Mouse (Mus musculus) limb, embryonic 14.5 days (tissue): Measurements from ENCODE around the gene Chrm4. TPM values are rescaled to one million over a fixed set of nuclear protein-coding genes. Genes with fewer than 3 reads are reported as not detected.

Experiments
- ATAC-seq: fragments of 200-750 bp; cut with Nextera tagmentation; 2 replicates; pipeline ENCODE4 v1.8.0; 2017; ENCODE audit warnings: low read depth, moderate number of reproducible peaks, moderate TSS enrichment; ENCODE audit not compliant: low FRiP score
- DNase-seq: peaks from one replicate; pipeline ENCODE4 v3.0.0-alpha.2; 2015; ENCODE audit warnings: low spot score
- H3K27ac ChIP-seq: fragments of 300-500 bp; sonication (generic); replicated peaks from 2 replicates; pipeline ENCODE4 v1.5.1; 2014; ENCODE audit warnings: low read depth, mild to moderate bottlenecking, low read length, moderate library complexity, mixed read lengths
- H3K27me3 ChIP-seq: fragments of 300-500 bp; sonication (generic); 2 replicates; pipeline ENCODE4 v1.6.1; 2014; ENCODE audit warnings: low read length, mixed read lengths; ENCODE audit not compliant: control insufficient read depth, insufficient read depth
- H3K36me3 ChIP-seq: fragments of 300-500 bp; sonication (generic); 2 replicates; pipeline ENCODE4 v1.6.1; 2014; ENCODE audit warnings: mild to moderate bottlenecking, low read length, moderate library complexity, mixed read lengths; ENCODE audit not compliant: control insufficient read depth, insufficient read depth
- H3K4me1 ChIP-seq: fragments of 300-500 bp; sonication (generic); 2 replicates; pipeline ENCODE4 v1.6.1; 2014; ENCODE audit warnings: antibody characterized with exemption, low read length, mixed read lengths; ENCODE audit not compliant: control insufficient read depth, insufficient read depth
- H3K4me2 ChIP-seq: fragments of 300-500 bp; sonication (generic); replicated peaks from 2 replicates; pipeline ENCODE4 v1.6.1; 2014; ENCODE audit warnings: low read depth, mild to moderate bottlenecking, low read length, moderate library complexity; ENCODE audit not compliant: severe bottlenecking
- H3K4me3 ChIP-seq: fragments of 300-500 bp; sonication (generic); replicated peaks from 2 replicates; pipeline ENCODE4 v1.5.1; 2014; ENCODE audit warnings: low read length
- H3K9ac ChIP-seq: fragments of 300-500 bp; sonication (generic); 2 replicates; pipeline ENCODE4 v1.6.1; 2014; ENCODE audit warnings: mild to moderate bottlenecking, low read depth, low read length, moderate library complexity; ENCODE audit not compliant: severe bottlenecking
- H3K9me3 ChIP-seq: fragments of 300-500 bp; sonication (generic); 2 replicates; pipeline ENCODE4 v1.6.1; 2016; ENCODE audit warnings: low read length; ENCODE audit not compliant: control insufficient read depth
- POLR2A ChIP-seq: fragments of 200-500 bp; IDR thresholded peaks from 2 replicates; pipeline ENCODE4 v1.8.0; 2012; ENCODE audit warnings: inconsistent platforms, mild to moderate bottlenecking, moderate library complexity, borderline replicate concordance; ENCODE audit not compliant: insufficient read depth, insufficient read length; ENCODE audit errors: extremely low read depth
- whole genome bisulfite sequencing: fragments of 180-500 bp; shearing (Covaris S2); extraction: QIAGEN DNeasy Blood & Tissue Kit; methylation state at CpG from one replicate; pipeline ENCODE4 v1.1.7; 2014; 5-methylcytosine and 5-hydroxymethylcytosine counted together
- polyA plus RNA-seq, 2 experiments: library from polyadenylated mRNA; depleted of rRNA in 1 of 2; stranded (reverse) in 1 of 2; unstranded in 1 of 2; fragments of >200 nt; fragmentation: Nextera tagmentation in 1 of 2; extraction: Ambion mirVana in 1 of 2; gene quantifications; 2 replicates each; pipeline versions ENCODE4 v1.2.1 to v1.2.3; 2012 to 2014

The Chrm4 gene
- polyA plus RNA-seq, 2 experiments, result 0.17 to 0.47 TPM

DNA sequence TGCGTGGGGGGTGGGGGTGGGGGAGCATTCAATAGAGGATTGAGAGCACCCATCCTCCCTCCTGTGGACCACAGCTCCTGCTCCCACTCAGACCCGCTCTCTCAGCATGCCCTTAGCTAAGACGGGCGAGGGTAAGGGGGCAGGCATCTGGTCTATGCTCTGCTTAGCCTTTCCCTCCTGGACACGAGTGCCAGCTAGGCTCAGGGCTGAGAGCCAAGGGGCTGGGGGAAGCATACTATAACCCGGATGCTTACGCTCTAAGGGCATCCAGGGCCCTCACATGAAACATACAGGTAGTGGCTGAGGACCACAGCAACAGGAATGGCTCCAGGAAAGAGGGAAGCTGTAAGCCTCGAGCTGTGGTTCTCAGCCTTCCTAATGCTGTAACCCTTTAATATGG is 31.0 kb downstream of the Chrm4 start:
- Histone ChIP-seq H3K36me3 (0 out of 2 replicates have a peak, but pooled peaks cover 6% of the 10 kb centered on the region), H3K9ac (no peak overlapping the region), H3K4me3 (no peak overlapping the region), H3K4me2 (no peak overlapping the region), H3K9me3 (no peaks in the 10 kb centered on the region), H3K27me3 (no peaks in the 10 kb centered on the region), H3K27ac (no peak overlapping the region), H3K4me1 (peaks cover 20% of the 10 kb centered on the region)
- DNase-seq (no peak), ATAC-seq (no peak)
- WGBS, result 78% methylated on average over 8 of the region's 8 CpGs
- TF ChIP-seq POLR2A, result no peak

DNA sequence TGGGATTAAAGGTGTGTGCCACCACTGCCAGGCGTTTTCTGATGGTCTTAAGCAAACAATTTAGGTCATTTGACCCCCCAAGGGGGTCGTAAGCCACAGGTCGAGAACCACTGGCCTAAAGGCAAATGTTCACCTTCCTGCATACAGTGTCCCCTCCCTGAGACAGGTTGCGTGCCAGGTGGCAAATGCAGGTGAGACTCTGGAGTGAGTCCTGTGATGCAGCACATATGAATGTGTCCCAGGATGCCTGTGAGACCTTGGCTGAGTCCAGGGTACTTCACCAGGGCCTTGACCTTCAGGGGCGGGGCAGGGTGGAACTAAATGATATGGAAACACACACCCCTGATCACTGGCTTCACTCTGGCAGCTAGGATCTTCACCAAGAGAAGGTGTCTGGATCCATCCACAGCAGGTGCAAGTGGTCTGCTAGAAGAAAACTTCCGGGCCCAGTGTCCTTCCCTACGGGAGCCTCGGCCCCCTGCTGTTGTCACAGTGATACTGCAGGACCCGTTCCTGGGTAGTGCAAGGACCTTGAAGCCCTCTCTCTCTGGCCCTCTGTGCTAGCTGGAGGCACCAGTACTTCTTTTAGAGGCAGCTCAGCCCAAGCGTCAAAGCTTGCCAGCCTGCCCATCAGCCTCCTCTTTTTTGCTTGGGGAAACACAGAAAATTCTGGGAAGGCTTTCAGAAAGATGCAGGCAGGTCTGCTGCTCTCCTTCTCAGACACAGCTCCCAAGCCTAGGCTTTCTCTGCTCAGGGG is 31.8 kb downstream of the Chrm4 start:
- TF ChIP-seq POLR2A, result no peak
- no peaks in the 10 kb centered on the region for H3K27me3 ChIP-seq
- no peak overlapping the region for H3K9ac ChIP-seq
- no peak overlapping the region for H3K27ac ChIP-seq
- ATAC-seq (no peak), DNase-seq (peak; percentile 66)
- H3K4me2 ChIP-seq, result no peak overlapping the region
- 44% methylated on average over 10 of the region's 10 CpGs for WGBS
- H3K36me3 ChIP-seq, result 0 out of 2 replicates have a peak, but pooled peaks cover 6% of the 10 kb centered on the region
- no peak overlapping the region for H3K4me3 ChIP-seq
- no peaks in the 10 kb centered on the region for H3K9me3 ChIP-seq
- H3K4me1 ChIP-seq, result peaks cover 20% of the 10 kb centered on the region

DNA sequence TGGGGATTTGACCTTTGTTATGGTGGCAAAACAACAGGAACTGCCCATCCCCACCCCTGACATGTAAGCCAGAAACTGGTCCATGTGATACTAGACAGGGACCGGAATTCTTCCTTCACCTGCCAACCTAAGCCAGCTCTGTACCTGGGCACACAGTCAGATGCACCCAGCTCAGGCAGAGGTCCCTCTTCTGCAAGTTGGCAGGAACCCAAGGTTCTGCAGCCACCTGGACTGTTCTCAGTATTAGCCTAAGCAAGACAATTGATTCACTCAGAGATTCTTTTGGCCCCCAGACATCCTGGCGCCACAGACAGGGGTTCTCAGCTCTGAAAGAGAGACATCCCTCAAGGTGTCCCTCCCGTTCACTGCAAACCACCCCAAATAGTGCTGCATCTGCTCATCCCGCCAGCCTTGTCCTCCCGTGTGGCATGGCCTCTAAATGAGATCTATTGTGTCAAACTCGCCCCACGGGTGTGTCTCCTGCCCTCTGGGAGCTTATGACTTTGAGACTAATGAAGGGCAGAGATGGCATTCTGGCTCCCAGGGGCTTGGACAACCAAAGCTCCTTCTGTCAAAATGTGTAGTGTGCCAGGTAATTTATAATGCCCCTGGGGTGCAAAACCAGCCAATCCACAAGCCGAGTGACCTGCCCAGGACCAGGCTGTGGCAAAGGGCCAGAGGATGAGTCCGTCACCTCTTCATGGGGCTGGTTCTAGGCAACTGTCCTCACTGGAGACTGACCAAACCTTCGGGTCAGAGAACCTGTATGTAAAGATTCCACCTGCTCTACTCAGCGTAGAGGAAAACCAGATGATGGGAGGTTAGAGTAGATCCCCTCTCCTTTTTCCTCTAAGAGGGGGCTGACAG is 32.7 kb downstream of the Chrm4 start:
- Histone ChIP-seq H3K27ac (no peak overlapping the region), H3K4me2 (no peak overlapping the region), H3K9me3 (no peaks in the 10 kb centered on the region), H3K4me3 (no peak overlapping the region), H3K36me3 (0 out of 2 replicates have a peak, but pooled peaks cover 6% of the 10 kb centered on the region), H3K27me3 (no peaks in the 10 kb centered on the region), H3K9ac (no peak overlapping the region), H3K4me1 (peaks cover 20% of the 10 kb centered on the region)
- no peak for TF ChIP-seq POLR2A
- WGBS, result 79% methylated on average over 11 of the region's 11 CpGs
- DNase-seq, result no peak
- no peak for ATAC-seq

- Histone ChIP-seq H3K9ac (no peak overlapping the region), H3K27me3 (no peaks in the 10 kb centered on the region), H3K4me3 (no peak overlapping the region), H3K27ac (no peak overlapping the region), H3K4me1 (peaks cover 22% of the 10 kb centered on the region), H3K36me3 (0 out of 2 replicates have a peak, but pooled peaks cover 6% of the 10 kb centered on the region), H3K9me3 (no peaks in the 10 kb centered on the region), H3K4me2 (no peak overlapping the region)
- WGBS, result 93% methylated on average over 5 of the region's 5 CpGs
- DNase-seq (no peak), ATAC-seq (no peak)
- no peak for TF ChIP-seq POLR2A
Measured at GRCm38 (mm10) chr2:91960459-91960858, 33.4 kb downstream of the Chrm4 start.
